Mouse (Mus musculus): ENCODE results near the gene Gm49322.
"Not testable (repeated sequence)": the region's sequence is repeated elsewhere in the genome, so short reads cannot be mapped to it uniquely, and the experiment has no call there.

Gene Gm49322

GRCm38 (mm10) chr10:80605721-80606120, at the start of gene Gm49322:
TSS of gene Gm49322 (plus strand) at chr10:80606021.
- DNase-seq (ENCODE audit: extremely low read depth, insufficient read length, low spot score), result not testable (repeated sequence)

GRCm38 (mm10) chr10:80557346-80557965, 48.4 kb upstream of the Gm49322 start:
- peak; percentile 73 for DNase-seq (ENCODE audit: extremely low read depth, insufficient read length, low spot score)

- DNase-seq (ENCODE audit: extremely low read depth, insufficient read length, low spot score), result no peak
These were observed 46.4 kb upstream of the Gm49322 start for GRCm38 (mm10) chr10:80559431-80559830.

GRCm38 (mm10) chr10:80560621-80561020, 45.2 kb upstream of the Gm49322 start:
- no peak for DNase-seq (ENCODE audit: extremely low read depth, insufficient read length, low spot score)

- peak; percentile 91 for DNase-seq (ENCODE audit: extremely low read depth, insufficient read length, low spot score)
These were observed 44.5 kb upstream of the Gm49322 start, which contains the start of gene Rexo1 for GRCm38 (mm10) chr10:80561116-80561944. TSS of gene Rexo1 (minus strand) at chr10:80561560.

- DNase-seq (ENCODE audit: extremely low read depth, insufficient read length, low spot score), result peak; percentile 43
These were observed 39.3 kb upstream of the Gm49322 start for GRCm38 (mm10) chr10:80566375-80567092.

- no peak for DNase-seq (ENCODE audit: extremely low read depth, insufficient read length, low spot score)
These were observed 36.9 kb upstream of the Gm49322 start for GRCm38 (mm10) chr10:80568876-80569275.

- no peak for DNase-seq (ENCODE audit: extremely low read depth, insufficient read length, low spot score)
These were observed 36.2 kb upstream of the Gm49322 start for GRCm38 (mm10) chr10:80569664-80570066.

GRCm38 (mm10) chr10:80570419-80570818, 35.4 kb upstream of the Gm49322 start:
- DNase-seq (ENCODE audit: extremely low read depth, insufficient read length, low spot score), result no peak

GRCm38 (mm10) chr10:80570871-80571836, 34.7 kb upstream of the Gm49322 start:
- no peak for DNase-seq (ENCODE audit: extremely low read depth, insufficient read length, low spot score)

- no peak for DNase-seq (ENCODE audit: extremely low read depth, insufficient read length, low spot score)
These were observed 33.3 kb upstream of the Gm49322 start for GRCm38 (mm10) chr10:80572477-80572876.

GRCm38 (mm10) chr10:80573944-80574343, 31.9 kb upstream of the Gm49322 start:
- no peak for DNase-seq (ENCODE audit: extremely low read depth, insufficient read length, low spot score)

- DNase-seq (ENCODE audit: extremely low read depth, insufficient read length, low spot score), result no peak
These were observed 30.9 kb upstream of the Gm49322 start for GRCm38 (mm10) chr10:80574896-80575295.

GRCm38 (mm10) chr10:80575925-80576324, 29.9 kb upstream of the Gm49322 start:
- DNase-seq (ENCODE audit: extremely low read depth, insufficient read length, low spot score), result no peak

- DNase-seq (ENCODE audit: extremely low read depth, insufficient read length, low spot score), result peak; percentile 76
These were observed 29.2 kb upstream of the Gm49322 start for GRCm38 (mm10) chr10:80576351-80577194.

- peak; percentile 97 for DNase-seq (ENCODE audit: extremely low read depth, insufficient read length, low spot score)
These were observed 28.4 kb upstream of the Gm49322 start, which contains the start of gene Klf16 for GRCm38 (mm10) chr10:80577195-80578130. TSS of gene Klf16 (minus strand) at chr10:80577321.

GRCm38 (mm10) chr10:80578131-80578750, 27.6 kb upstream of the Gm49322 start:
- peak; percentile 89 for DNase-seq (ENCODE audit: extremely low read depth, insufficient read length, low spot score)

- no peak for DNase-seq (ENCODE audit: extremely low read depth, insufficient read length, low spot score)
These were observed 26.9 kb upstream of the Gm49322 start for GRCm38 (mm10) chr10:80578911-80579310.
